Mouse (Mus musculus) ES-E14 (cell line): ENCODE results near the gene Best1.

Experiments
- CHD2 ChIP-seq: IDR thresholded peaks from 2 replicates; pipeline ENCODE4 v1.6.1; 2014; ENCODE audit warnings: mild to moderate bottlenecking, low read depth, low read length, inconsistent platforms
- MAFK ChIP-seq: IDR thresholded peaks from 2 replicates; pipeline ENCODE4 v1.6.1; 2014; ENCODE audit warnings: mild to moderate bottlenecking, low read depth, low read length, inconsistent platforms; ENCODE audit not compliant: insufficient read depth

- TF ChIP-seq CHD2: no peak
- TF ChIP-seq MAFK: no peak
These were observed 10.1 kb downstream of the Best1 start for GRCm38 (mm10) chr19:9991304-9991703.
